Mouse (Mus musculus) CH12.LX (cell line): ENCODE measurements around the gene Gna14. TPM values are rescaled to one million over a fixed set of nuclear protein-coding genes. Genes with fewer than 3 reads are reported as not detected.

Experiments used
- DNase-seq: peaks from one replicate; pipeline ENCODE4 v3.0.0-alpha.2; 2013; ENCODE audit errors: extremely low read depth
- H3K27ac ChIP-seq: 2 replicates; pipeline ENCODE4 v1.5.1; 2012; ENCODE audit warnings: low read depth, mild to moderate bottlenecking, control low read depth, moderate library complexity; ENCODE audit not compliant: insufficient read depth
- H3K27me3 ChIP-seq: replicated peaks from 2 replicates; pipeline ENCODE3; 2012; ENCODE audit warnings: inconsistent platforms
- H3K36me3 ChIP-seq, 2 experiments: replicated peaks in 1 of 2; 2 replicates each; pipeline versions ENCODE3 to v1.6.1; 2012; ENCODE audit warnings: inconsistent platforms in 1 of 2, low read length in 1 of 2, mild to moderate bottlenecking in 1 of 2, mixed read lengths in 1 of 2, moderate library complexity in 1 of 2; ENCODE audit not compliant: control insufficient read depth in 1 of 2, insufficient read depth in 1 of 2
- H3K4me1 ChIP-seq, 2 experiments: 2 replicates each; pipeline ENCODE4 v1.6.1; 2012; ENCODE audit warnings: inconsistent platforms in 1 of 2, moderate library complexity in 1 of 2; ENCODE audit not compliant: insufficient read depth in 2 of 2, control insufficient read depth in 1 of 2
- H3K4me2 ChIP-seq: 2 replicates; pipeline ENCODE4 v1.6.1; 2012; ENCODE audit warnings: low read depth, mild to moderate bottlenecking, control low read depth; ENCODE audit not compliant: poor library complexity, insufficient read depth, severe bottlenecking
- H3K4me3 ChIP-seq, 3 experiments: fragments of 150-350 bp in 1 of 3; sonication (generic) in 1 of 3; replicated peaks in 1 of 3; 2 replicates each; pipeline versions ENCODE3 to v1.5.1; 2011 to 2012; ENCODE audit warnings: low read depth in 2 of 3, low read length in 2 of 3, mild to moderate bottlenecking in 2 of 3, moderate library complexity in 2 of 3, control low read depth in 1 of 3, improper control_type of control experiment in 1 of 3, inconsistent platforms in 1 of 3, mixed read lengths in 1 of 3; ENCODE audit not compliant: poor library complexity in 1 of 3
- H3K79me2 ChIP-seq: replicated peaks from 2 replicates; pipeline ENCODE4 v1.6.1; 2012; ENCODE audit warnings: mild to moderate bottlenecking, moderate library complexity; ENCODE audit not compliant: control insufficient read depth, poor library complexity, insufficient read depth, severe bottlenecking; ENCODE audit errors: extremely low read depth
- H3K9ac ChIP-seq: 2 replicates; pipeline ENCODE4 v1.6.1; 2012; ENCODE audit warnings: low read depth, mild to moderate bottlenecking, control low read depth, moderate library complexity; ENCODE audit not compliant: insufficient read depth
- H3K9me3 ChIP-seq: replicated peaks from 2 replicates; pipeline ENCODE3; 2012; ENCODE audit warnings: low read length, inconsistent platforms, mixed read lengths
- BHLHE40 ChIP-seq: IDR thresholded peaks from 2 replicates; pipeline ENCODE4 v1.6.1; 2011; ENCODE audit warnings: mild to moderate bottlenecking, low read depth, low read length, improper control_type of control experiment
- CHD1 ChIP-seq: IDR thresholded peaks from 2 replicates; pipeline ENCODE4 v1.6.1; 2012; ENCODE audit warnings: low read depth, low read length, improper control_type of control experiment, inconsistent platforms
- ELF1 ChIP-seq: IDR thresholded peaks from 2 replicates; pipeline ENCODE4 v1.6.1; 2014; ENCODE audit warnings: low read depth, mild to moderate bottlenecking, inconsistent platforms, low read length, improper control_type of control experiment
- GABPA ChIP-seq: IDR thresholded peaks from 2 replicates; pipeline ENCODE4 v1.6.1; 2012; ENCODE audit warnings: low read depth, low read length, improper control_type of control experiment, inconsistent platforms; ENCODE audit not compliant: insufficient replicate concordance
- HCFC1 ChIP-seq: IDR thresholded peaks from 2 replicates; pipeline ENCODE4 v1.6.1; 2012; ENCODE audit warnings: low read depth, mild to moderate bottlenecking, inconsistent platforms, low read length, improper control_type of control experiment
- IRF4 ChIP-seq: IDR thresholded peaks from 2 replicates; pipeline ENCODE4 v1.6.1; 2014; ENCODE audit warnings: low read depth, mild to moderate bottlenecking, inconsistent platforms, low read length, improper control_type of control experiment
- JUN ChIP-seq: IDR thresholded peaks from 2 replicates; pipeline ENCODE4 v1.6.1; 2011; ENCODE audit warnings: low read depth, mild to moderate bottlenecking, low read length, improper control_type of control experiment, moderate library complexity; ENCODE audit not compliant: insufficient read depth
- KAT2A ChIP-seq: IDR thresholded peaks from 2 replicates; pipeline ENCODE4 v1.6.1; 2012; ENCODE audit warnings: low read length, improper control_type of control experiment, inconsistent platforms; ENCODE audit not compliant: insufficient replicate concordance
- MAFK ChIP-seq: IDR thresholded peaks from 2 replicates; pipeline ENCODE4 v1.6.1; 2011; ENCODE audit warnings: low read length, improper control_type of control experiment; ENCODE audit not compliant: insufficient replicate concordance
- NELFE ChIP-seq: IDR thresholded peaks from 2 replicates; pipeline ENCODE4 v1.6.1; 2011; ENCODE audit warnings: low read depth, low read length, improper control_type of control experiment
- NRF1 ChIP-seq: IDR thresholded peaks from 2 replicates; pipeline ENCODE4 v1.6.1; 2014; ENCODE audit warnings: low read depth, mild to moderate bottlenecking, inconsistent platforms, low read length, improper control_type of control experiment, moderate library complexity
- POLR2A ChIP-seq: IDR thresholded peaks from 2 replicates; pipeline ENCODE4 v1.6.1; 2011; ENCODE audit warnings: low read depth, mild to moderate bottlenecking, improper control_type of control experiment, low read length
- POLR2AphosphoS2 ChIP-seq: IDR thresholded peaks from 2 replicates; pipeline ENCODE4 v1.6.1; 2011; ENCODE audit warnings: low read depth, low read length, improper control_type of control experiment
- RAD21 ChIP-seq: IDR thresholded peaks from 2 replicates; pipeline ENCODE4 v1.6.1; 2011; ENCODE audit warnings: low read depth, mild to moderate bottlenecking, low read length, improper control_type of control experiment, moderate library complexity
- RCOR1 ChIP-seq: conservative IDR thresholded peaks from 2 replicates; pipeline ENCODE4 v1.6.1; 2012; ENCODE audit warnings: low read depth, mild to moderate bottlenecking, inconsistent platforms, low read length, improper control_type of control experiment
- SIN3A ChIP-seq: IDR thresholded peaks from 2 replicates; pipeline ENCODE4 v1.6.1; 2012; ENCODE audit warnings: low read length, improper control_type of control experiment, inconsistent platforms
- SMC3 ChIP-seq: IDR thresholded peaks from 2 replicates; pipeline ENCODE4 v1.6.1; 2011; ENCODE audit warnings: low read depth, low read length, improper control_type of control experiment
- TBP ChIP-seq: conservative IDR thresholded peaks from 2 replicates; pipeline ENCODE4 v1.6.1; 2011; ENCODE audit warnings: low read depth, low read length, improper control_type of control experiment
- TCF12 ChIP-seq: IDR thresholded peaks from 2 replicates; pipeline ENCODE4 v1.6.1; 2014; ENCODE audit warnings: low read depth, mild to moderate bottlenecking, inconsistent platforms, low read length, improper control_type of control experiment
- UBTF ChIP-seq: IDR thresholded peaks from 2 replicates; pipeline ENCODE4 v1.6.1; 2012; ENCODE audit warnings: low read depth, mild to moderate bottlenecking, inconsistent platforms, low read length, improper control_type of control experiment, moderate library complexity
- USF1 ChIP-seq: IDR thresholded peaks from 2 replicates; pipeline ENCODE4 v1.6.1; 2014; ENCODE audit warnings: low read depth, mild to moderate bottlenecking, inconsistent platforms, low read length, improper control_type of control experiment
- USF2 ChIP-seq: conservative IDR thresholded peaks from 2 replicates; pipeline ENCODE4 v1.6.1; 2011; ENCODE audit warnings: low read depth, low read length, improper control_type of control experiment
- ZC3H11A ChIP-seq: IDR thresholded peaks from 2 replicates; pipeline ENCODE4 v1.6.1; 2012; ENCODE audit warnings: low read depth, mild to moderate bottlenecking, inconsistent platforms, low read length, improper control_type of control experiment
- ZKSCAN1 ChIP-seq: IDR thresholded peaks from 2 replicates; pipeline ENCODE4 v1.6.1; 2012; ENCODE audit warnings: low read depth, inconsistent platforms, low read length, improper control_type of control experiment, borderline replicate concordance
- ZMIZ1 ChIP-seq: IDR thresholded peaks from 2 replicates; pipeline ENCODE4 v1.6.1; 2012; ENCODE audit warnings: low read depth, mild to moderate bottlenecking, inconsistent platforms, low read length, improper control_type of control experiment
- dilution Hi-C: fragments of 300-500 bp; cut with MboI; formaldehyde crosslinking; loops from 2 replicates; pipeline ENCODE4 v1.14.3; 2020; ENCODE audit warnings: low sequenced_read_pairs; ENCODE audit not compliant: extremely low pct_unique_long_range_greater_than_20kb, extremely low pct_ligation_motif_present
- in situ Hi-C: fragments of 300-500 bp; cut with MboI; formaldehyde crosslinking; loops from 3 replicates; pipeline ENCODE4 v1.14.3; 2019; ENCODE audit warnings: low sequenced_read_pairs, low pct_ligation_motif_present, low pct_unique_long_range_greater_than_20kb, mixed read lengths
- polyA plus RNA-seq: library from polyadenylated mRNA; unstranded; fragments of >175 nt; gene quantifications from 2 replicates; pipeline ENCODE4 v1.2.1, GENCODE M21; 2012; ENCODE audit warnings: low read depth; ENCODE audit not compliant: insufficient read length
- total RNA-seq, 2 experiments: library from RNA; depleted of rRNA; stranded (reverse); fragments of 300-350 nt in 1 of 2; fragments of >200 nt in 1 of 2; gene quantifications; 2 replicates each; pipeline ENCODE4 v1.2.3; 2012 to 2014

Gna14 gene
- total and polyA plus RNA-seq, 3 experiments, result 0.08 TPM; not detected in 2

DNA sequence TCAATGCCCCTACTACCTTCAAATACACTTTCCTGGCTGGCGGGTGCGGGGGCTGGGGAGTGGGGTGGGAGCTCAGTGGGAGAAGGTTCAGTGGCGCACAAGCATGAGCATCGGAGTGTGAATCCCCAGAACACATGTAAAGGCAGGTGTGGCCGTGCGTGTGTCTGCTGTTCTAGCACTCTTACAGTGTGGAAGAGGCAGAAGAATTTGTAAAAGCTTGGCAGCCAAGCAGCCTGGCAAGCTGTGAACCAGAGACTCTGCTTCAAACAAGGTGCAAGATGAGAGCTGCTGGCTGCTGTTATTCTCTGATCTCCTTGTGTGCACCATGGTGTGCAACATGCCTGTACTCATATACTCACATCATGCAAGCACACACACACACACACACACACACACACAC lies 11.1 kb downstream of the Gna14 start:
- no peak overlapping the region for H3K27ac ChIP-seq
- no peak for DNase-seq
- in situ Hi-C loops (no loop called here), dilution Hi-C loops (no loop called here)
- no peaks in the 10 kb centered on the region for H3K36me3 ChIP-seq
- no peaks in the 10 kb centered on the region for H3K79me2 ChIP-seq
- H3K9ac ChIP-seq, result no peak overlapping the region
- H3K27me3 ChIP-seq, result no peaks in the 10 kb centered on the region
- no peak overlapping the region for H3K4me2 ChIP-seq
- H3K9me3 ChIP-seq, result no peaks in the 10 kb centered on the region
- TF ChIP-seq TBP, result no peak
- TF ChIP-seq ZKSCAN1, result no peak
- no peak for TF ChIP-seq GABPA
- TF ChIP-seq USF1, result no peak
- TF ChIP-seq HCFC1, result no peak
- TF ChIP-seq MAFK, result no peak
- TF ChIP-seq JUN, result no peak
- TF ChIP-seq IRF4, result no peak
- no peak for TF ChIP-seq KAT2A
- no peak for TF ChIP-seq CHD1
- no peak for TF ChIP-seq POLR2AphosphoS2
- no peak for TF ChIP-seq UBTF
- TF ChIP-seq NRF1, result no peak
- TF ChIP-seq SMC3, result no peak
- no peak for TF ChIP-seq TCF12
- no peak for TF ChIP-seq SIN3A
- TF ChIP-seq POLR2A, result no peak
- H3K4me3 ChIP-seq, result no peak overlapping the region
- no peaks in the 10 kb centered on the region for H3K4me1 ChIP-seq

DNA sequence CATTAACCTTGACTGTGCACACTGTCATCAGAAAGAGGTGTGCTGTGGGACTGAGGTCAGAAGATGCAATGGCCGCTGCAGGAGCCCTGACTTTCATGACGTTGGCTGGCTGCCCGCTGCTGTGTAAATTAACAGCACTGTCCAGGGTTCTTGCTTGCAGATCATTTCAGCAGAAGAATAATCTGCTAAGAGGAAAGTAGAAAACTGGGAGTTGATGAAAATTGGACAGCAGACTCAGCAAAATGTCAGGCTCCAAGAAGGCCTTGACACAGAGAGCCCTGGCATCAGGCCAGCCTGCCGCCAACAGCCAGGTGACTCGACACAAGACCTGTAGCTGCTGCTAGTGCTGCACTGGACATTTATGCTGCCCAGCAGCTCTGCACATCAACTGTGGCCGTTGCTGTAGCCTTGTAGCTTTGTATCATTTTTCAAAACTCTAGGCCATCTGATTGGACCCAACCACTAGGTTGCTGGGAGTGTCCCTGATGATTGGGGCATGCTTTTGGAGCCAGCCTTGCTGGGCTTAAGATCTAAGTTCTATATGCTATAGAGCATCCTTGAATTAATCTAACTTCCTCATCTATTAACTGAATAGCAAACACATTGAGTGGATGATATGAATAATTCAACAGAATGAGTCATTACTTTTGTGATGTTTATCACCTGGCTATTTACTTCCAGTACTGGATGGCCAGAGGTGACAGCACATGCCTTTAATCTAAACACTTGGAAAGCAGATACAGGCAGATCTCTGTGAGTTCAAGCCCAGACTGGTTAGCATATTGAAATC lies 12.5 kb downstream of the Gna14 start:
- Histone ChIP-seq H3K4me3 (no peak overlapping the region), H3K4me1 (no peaks in the 10 kb centered on the region), H3K36me3 (no peaks in the 10 kb centered on the region), H3K9ac (no peak overlapping the region), H3K9me3 (no peaks in the 10 kb centered on the region), H3K79me2 (no peaks in the 10 kb centered on the region), H3K27ac (no peak overlapping the region), H3K4me2 (no peak overlapping the region), H3K27me3 (no peaks in the 10 kb centered on the region)
- in situ Hi-C loops, result no loop called here
- dilution Hi-C loops, result no loop called here
- no peak for DNase-seq
- TF ChIP-seq RAD21 (no peak), ZC3H11A (no peak), NELFE (no peak), RCOR1 (no peak), ELF1 (no peak), TCF12 (no peak), GABPA (no peak), USF2 (no peak), NRF1 (no peak), ZMIZ1 (no peak), USF1 (no peak), BHLHE40 (no peak)
